Mouse (Mus musculus): ENCODE results near the gene Xpo6.

The Xpo6 gene

DNA sequence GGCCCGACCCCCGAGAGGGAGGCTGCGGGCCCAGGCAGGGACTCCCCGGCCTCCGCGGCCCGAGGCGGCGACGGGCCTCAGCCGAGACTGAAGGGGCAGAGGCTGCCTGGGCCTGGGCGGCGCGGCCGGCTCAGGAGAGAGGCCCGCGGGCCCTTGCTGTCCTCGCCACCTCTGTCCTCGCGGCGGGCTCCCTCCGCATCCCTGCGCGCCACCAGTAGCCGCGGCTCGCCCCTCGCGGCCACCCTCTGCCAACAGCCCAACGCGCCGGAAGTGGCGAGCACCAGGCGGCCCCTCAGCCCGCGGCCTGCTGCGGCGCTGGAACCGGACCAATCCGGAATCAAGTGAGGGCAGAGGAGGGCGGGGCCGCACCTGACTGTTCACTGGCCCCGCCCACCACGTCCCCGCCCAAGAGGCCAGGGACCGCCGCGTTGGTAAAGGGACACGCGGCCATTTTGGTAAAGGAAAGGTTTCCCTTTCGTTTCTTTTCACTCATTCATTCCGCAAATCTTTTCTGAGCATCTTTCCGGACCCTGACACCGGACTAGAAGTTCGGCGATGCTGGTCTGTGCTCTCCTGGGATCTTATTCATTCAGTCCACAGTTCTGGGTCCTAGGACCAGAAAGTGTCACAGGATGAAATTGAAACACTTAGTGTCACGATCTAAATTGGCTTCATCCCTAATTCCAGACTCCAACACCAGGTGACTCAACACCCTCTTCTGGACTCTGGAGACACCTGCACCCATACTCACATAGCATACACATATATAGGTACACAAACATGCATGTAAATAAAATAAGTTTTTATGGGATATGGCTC is at the start of gene Xpo6:
Gene Xpo6 (minus strand): TSS at position 324 of the 819 bp plus-strand sequence.
- DNase-seq (ENCODE audit: low spot score), result peak; percentile 96

DNA sequence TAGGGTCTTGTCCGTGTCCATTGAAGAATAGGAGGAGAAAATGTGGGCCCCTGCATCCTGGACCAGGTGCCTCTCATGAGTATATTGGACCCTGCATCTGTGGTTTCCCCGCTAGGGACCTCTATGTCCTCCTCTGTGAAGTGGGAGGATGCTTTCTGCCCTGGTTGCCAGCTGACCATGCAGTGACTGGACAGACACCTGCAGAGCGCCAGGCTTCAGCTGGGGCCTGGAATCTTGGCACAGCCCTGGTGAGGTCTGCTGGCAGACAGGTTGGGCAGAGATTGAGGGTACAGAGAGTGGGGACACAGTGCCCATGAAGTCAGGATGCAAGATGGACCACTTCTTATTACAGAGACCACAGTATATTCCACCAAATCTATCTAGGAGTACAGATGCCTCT is 49.7 kb upstream of the Xpo6 start:
- DNase-seq (ENCODE audit: low spot score), result no peak

DNA sequence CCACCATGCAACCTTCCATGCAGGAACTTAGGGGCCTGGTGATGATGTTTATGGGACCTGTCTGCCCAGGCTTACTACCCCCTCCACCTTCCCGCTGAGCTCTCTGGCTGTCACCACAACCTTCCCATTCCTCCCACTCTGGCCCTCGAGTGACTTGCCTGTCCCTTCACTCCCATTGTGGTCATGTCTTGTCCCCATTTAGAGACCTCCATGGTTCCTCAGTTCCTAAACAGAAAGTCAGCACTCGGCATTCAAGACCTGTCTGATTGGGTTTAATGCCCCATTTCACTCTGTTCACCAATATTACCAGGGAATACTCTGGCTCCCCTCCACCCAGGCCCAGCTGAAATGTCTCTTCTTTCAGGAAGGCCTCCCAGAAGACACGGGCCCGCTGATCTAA is 48.8 kb upstream of the Xpo6 start:
- no peak for DNase-seq (ENCODE audit: low spot score)

DNA sequence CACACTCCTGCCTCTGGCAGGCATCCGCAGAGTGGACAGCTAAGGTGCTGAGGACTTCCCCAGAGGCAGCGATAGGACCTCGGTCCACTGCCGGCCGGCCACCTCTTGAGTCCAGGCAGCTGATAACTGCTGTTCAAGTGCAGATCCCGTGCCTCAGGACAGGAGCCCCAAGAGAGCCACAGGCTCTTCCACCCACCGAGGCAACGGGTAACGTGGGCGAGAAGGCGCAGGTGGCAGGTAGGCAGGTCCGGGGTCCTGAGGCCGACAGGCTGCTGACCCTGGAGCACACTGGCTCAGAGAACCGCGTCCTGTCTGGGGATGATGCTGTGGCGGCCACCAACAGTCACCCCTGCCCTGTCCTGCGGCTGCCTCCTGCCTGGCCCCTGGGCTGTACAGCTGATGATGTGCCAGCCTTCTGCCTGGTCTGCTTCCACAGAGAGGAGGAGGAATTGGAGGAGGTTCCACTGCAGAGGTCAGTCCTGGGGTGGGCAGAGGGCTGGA is 48.4 kb upstream of the Xpo6 start:
- DNase-seq (ENCODE audit: low spot score), result no peak

DNA sequence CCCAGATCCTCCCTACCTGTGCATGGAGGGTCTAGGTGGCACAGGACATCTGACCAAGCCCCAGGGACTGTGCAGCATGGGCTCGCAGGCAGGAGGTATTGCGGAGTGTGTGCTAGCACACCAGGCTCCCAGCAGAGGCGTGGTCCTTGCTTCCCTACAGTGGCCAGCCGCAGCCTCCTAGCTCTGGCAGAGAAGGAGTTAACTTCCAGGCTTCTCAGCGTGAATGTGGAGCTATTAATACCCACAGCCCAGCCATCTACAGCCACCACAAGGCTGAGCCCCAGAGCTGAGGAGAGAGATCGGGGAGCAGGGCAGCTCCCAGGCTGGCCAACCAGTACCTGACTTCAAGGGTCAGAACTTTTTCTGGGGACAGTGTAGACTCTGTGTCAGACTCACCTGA is 47.8 kb upstream of the Xpo6 start:
- no peak for DNase-seq (ENCODE audit: low spot score)

DNA sequence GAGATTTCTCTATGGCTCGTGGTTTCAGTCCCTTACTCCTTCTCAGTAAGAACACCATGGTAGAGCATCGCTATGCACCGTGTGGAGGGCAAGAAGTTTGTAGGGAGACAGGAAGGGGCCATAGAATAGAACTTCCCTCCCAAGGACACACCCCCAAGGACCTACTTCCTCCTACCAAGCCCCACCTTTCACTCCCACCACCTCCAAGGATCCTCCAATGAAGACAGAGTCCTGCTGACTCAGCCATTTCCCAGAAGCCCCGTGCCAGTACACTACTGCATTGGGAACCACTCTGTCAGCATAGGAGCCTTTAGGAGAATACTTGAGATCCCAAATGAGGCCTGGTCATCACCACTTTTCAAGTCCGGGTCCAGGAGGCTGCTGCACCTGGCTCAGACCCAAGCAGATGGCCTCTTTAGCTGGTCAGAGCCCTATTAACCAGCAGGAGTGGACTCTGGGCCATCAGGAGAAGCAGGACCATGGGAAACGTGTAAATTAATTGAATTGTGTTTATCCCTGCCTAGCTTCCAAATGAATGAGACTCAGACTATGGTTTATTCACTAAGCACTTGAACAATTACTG is 44.0 kb upstream of the Xpo6 start:
- DNase-seq (ENCODE audit: low spot score), result no peak

DNA sequence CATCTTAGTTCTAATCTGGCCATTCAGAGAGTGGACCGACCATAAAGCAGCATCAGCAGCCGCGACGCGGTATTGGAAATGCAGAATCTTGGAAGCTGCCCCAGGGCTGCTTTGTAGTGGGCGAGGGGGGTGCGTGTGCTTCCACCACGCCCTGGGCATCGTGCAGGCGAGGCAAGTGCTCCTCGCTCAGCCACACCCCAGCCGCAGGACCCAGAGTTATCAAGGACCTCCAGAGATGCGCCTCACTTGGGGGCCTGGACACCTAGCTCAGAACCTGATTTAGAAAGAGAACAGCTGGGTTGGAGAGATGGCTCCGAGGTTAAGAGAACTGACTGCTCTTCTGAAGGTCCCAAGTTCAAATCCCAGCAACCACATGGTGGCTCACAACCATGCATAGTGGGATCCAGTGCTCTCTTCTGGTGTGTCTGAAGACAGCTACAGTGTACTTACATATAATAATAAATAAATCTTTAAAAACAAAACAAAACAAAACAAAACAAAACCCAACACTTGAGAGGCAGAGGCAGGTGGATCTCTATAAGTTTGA is 40.6 kb upstream of the Xpo6 start:
- DNase-seq (ENCODE audit: low spot score), result no peak

DNA sequence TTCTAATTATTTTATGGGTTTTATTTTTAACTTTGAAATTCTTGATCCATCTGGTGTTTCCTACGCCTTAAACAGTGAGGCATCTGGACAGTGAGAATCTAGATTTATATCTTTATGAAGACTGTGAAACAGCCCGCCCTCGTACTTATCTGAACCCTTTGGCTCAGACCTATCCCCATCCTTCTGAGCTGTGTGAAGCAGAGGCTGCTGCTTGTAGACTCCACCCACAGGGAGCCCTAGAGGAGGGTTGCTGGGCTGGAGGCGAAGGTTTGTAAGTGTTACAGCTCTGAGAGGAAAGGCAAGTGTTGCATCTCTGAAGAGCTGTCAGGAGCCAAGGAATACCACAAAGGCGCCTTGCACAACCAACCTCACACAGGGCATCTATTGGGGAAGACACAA is 36.5 kb upstream of the Xpo6 start:
- no peak for DNase-seq (ENCODE audit: low spot score)

DNA sequence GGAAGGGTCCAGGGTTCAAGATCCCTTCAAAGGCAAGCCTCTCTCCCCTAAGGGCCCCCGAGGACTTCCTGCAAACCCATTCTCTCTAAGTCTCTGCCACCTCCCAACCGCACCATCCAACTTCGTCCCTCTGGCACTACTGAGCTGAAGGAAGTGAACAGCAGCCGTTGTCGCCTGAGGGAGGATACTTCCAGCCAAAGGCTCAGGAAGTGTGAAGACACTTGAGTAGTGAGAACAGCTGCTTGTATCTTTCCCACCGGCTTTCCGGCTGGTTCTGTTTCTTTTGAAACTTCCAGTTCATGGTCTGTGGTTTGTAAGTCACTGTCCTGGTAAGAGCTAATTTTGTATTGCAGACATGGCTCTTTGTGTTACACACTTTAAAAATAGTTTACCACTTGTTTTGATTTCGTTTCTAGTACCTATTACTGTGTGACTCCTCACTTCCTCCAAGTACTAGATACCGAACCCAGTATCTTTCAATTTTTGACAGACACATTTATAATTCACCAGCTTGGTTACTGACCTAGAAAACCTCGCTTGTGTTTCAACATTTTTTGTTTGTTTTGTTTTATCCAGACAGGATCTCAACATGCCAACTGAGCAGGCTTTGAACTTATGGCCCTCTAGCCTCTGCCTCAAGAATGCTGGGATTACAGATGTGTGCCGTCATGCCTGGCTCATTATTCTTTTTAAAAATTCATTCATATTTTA is 35.9 kb upstream of the Xpo6 start:
- DNase-seq (ENCODE audit: low spot score), result no peak

DNA sequence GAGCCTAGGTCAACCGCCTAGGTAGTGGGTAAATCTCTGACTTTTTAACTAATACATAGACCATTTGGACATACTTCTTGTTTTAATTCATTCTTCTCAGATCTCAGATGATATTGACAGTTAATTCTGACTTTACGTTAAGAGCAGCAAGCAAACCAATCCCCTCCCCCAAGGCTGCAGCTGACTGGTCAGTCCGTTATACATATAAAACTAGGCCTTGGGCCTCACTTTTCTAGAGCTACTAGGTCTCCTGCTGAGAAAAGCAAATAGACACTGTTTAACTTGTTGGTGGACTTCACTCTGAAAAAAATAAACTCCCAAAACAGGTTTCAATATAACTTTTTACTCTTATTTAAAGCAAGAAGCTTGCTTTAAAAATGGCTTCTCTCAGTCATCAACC is 34.3 kb upstream of the Xpo6 start:
- no peak for DNase-seq (ENCODE audit: low spot score)

DNA sequence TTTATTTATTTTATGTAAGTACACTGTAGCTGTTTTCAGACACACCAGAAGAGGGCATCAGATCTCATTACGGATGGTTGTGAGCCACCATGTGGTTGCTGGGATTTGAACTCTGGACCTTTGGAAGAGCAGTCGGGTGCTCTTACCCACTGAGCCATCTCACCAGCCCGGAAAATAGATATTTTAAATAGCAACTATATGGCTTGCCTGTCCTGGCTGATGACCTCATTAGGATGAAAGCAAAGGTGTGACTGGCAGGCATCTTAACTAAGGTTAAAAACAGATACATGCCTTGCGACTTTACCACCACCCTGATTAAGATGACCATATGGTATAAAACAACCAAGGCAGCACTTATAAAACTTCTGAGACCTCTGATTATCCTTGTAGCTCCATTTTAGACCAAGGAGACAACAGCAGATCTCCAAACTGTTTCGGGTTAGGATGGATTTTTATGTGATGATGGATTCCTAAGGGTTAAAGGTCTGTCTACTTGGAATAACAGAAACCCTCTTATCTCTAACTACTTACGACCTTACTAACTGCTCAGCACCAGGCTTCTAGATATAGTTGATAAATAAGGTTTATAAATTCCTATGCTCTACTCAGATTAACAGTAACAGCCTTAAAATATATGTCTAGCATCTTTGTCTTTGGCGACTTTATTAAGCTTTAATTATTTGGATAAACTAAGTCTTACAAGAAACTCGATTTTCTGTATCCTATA is 32.2 kb upstream of the Xpo6 start:
- no peak for DNase-seq (ENCODE audit: low spot score)

DNA sequence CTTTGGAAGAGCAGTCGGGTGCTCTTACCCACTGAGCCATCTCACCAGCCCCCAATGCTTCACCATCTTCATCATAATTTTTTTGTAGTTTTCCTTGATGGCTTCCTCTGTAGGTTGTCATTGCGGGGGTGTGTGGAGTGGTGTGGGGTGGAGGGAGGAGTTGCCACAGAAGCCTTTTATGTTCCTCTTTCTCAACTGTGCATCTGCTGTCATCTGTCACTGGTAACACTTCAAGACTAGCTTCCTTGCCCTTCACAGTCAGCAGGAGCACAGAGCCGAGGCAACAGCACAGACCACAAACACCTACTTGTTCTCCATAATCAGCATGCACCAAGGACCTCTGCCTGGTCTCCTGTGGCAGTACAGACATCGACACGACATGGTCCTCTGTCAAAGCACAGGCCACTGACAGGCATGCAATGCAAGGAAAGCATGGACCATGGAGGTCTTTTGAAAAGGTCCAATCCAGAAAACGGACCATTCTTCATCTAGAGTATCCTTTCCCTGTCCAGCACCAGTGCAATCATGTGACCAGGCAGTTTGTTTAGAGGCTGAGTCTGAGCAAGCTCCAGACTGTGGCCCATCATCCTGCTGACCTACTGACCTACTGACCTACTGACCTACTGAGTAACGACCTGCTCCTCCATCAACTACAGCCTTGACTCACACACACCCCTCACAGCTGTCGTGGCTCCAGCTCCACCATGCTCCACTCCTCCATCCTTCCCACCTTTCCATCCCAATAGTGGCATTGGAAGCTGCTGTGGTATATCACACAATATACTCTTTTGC is 30.3 kb upstream of the Xpo6 start:
- no peak for DNase-seq (ENCODE audit: low spot score)

DNA sequence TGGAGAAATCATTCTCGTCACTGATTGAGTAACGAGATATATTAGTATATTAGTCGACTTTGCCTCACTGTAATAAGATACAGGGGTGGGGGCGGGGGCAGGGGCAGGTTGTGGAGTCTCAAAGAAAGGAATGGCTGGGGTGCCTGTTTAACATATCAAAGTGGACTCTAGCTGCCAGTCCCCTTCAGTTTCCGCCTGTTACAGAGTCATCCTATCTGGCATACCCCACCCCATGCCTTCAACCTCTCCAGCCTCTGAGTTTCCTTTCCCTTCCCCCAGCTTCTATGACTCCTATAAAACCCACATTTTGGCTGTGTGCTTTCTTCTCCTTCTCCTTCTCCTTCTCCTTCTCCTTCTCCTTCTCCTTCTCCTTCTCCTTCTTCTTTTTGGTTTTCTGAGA is 25.8 kb upstream of the Xpo6 start:
- no peak for DNase-seq (ENCODE audit: low spot score)

DNA sequence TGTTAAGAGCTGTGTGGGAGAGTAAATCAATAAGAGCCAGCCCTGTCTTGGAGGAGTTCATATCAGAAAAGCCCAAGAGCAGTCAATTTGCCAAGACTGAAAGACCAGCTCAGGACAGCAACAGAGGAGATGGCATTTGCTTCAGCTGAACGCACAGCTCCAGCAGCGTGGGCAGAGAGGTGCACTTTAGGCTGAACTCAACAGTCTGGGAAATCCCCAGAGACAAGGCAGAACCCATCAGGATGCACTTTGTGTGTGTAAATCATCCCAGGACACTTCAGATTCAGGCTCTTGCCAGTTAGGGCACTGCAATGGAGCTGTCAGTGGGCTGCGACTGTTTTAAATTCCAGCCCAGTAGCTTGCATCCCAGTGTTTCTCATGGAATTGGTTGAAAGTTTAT is 22.5 kb upstream of the Xpo6 start:
- DNase-seq (ENCODE audit: low spot score), result no peak

DNA sequence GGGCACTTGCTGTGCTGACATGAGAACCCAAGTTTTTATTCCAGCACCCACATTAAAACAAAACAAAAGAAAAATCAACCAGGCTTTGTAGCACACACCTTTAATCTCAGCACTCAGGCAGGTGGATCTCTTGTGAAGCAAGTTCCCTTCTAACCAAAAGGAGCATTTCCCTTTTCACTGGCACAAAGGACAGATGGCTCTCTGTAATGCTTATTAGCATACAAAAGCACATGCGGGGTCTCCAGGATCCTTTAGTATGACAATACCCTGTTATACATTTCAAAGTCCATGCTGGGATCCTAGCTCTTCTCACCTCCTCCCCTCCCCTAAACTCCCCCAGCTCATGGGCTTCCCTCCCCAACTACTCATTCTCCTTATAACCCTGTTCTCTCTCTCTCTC is 20.3 kb upstream of the Xpo6 start:
- DNase-seq (ENCODE audit: low spot score), result no peak

DNA sequence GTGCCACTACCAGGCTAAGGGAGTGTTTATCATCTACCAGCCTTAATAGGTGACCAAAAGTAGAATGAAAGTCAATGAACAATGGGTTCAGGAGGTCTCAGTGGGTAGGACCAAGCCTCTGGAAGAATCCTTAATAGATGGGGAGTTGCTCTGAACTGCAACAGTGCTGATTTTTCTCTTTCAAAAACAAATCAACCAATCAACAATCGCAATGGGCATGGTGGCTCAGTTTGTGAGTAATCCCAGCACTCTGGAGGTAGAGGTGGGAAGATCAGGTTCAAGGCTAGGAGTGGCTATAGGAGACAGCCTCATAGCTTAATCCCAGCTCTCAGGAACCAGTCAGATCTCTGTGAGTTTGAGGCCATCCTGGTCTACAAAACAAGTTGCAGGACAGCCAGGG is 18.0 kb upstream of the Xpo6 start:
- DNase-seq (ENCODE audit: low spot score), result no peak

DNA sequence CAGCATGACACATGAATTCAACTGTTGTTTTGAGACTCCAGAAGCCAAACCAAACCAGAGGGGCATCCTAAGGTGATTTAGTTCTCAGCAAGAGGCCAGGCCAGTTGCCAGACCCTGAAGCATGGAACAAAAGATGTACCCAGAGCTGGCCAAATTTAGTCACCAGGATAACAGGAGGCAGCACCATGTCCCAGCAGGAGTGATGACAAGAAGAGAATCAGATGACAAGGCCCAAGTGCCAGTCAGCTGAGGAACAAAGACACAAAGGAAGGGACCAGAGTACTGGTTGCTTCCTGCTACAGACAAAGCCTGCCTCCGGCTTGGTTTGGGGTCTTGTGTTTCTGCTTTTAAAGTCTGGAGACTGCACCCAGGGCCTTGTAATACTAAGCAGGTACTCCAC is 16.6 kb upstream of the Xpo6 start:
- DNase-seq (ENCODE audit: low spot score), result no peak

DNA sequence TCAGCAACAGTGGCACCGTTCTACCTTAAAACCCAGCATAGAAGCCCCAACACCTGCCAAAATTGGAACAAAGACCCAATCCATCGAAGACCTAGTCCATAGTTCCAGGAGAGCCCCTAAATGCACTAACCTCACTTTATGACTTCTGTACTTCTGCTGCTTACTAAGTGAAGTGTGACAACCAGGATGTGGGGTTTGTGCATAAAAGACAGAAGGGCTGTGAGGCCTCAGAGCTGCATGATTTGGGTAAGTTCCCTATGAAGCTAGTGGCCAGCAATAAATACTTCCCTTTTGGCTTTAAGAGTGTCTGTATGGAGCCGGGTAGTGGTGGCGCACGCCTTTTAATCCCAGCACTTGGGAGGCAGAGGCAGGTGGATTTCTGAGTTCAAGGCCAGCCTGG is 10.6 kb upstream of the Xpo6 start:
- no peak for DNase-seq (ENCODE audit: low spot score)

DNA sequence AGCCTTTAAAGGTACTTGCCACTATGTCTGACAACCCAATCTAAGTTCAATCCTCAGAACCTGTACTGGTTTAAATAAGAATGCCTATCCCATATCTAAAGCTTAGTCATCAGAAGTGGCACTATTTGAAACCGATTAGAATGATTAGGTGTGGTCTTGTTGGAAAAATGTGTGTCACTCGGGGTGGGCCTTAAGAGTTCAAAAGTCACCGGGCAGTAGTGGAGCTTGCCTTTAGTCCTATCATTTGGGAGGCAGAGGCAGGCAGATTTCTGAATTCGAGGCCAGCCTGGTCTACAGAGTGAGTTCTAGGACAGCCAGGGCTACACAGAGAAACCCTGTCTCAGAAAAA is 670 bp upstream of the Xpo6 start:
- DNase-seq (ENCODE audit: low spot score), result no peak

DNA sequence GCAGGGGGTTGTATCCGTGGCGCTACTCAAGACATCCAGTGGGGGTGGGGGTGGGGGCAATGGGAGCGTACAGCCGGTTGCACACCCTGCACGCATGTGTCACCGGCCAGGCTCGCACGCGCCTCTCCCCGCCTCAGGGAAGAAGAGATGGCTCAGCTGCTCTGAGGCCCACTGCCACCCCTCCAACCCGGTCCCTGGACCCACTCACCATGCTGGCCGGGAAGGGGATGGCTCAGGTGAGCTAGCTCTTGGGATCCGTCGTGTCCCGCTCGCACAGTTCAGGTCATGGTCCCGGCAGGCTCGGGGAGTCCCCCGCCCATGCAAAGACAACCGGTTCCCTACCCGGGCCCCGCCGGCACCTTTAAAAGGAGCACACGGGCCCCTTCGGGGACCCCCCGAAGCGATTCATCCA is 604 bp downstream of the Xpo6 start:
- DNase-seq (ENCODE audit: low spot score), result peak; percentile 47

DNA sequence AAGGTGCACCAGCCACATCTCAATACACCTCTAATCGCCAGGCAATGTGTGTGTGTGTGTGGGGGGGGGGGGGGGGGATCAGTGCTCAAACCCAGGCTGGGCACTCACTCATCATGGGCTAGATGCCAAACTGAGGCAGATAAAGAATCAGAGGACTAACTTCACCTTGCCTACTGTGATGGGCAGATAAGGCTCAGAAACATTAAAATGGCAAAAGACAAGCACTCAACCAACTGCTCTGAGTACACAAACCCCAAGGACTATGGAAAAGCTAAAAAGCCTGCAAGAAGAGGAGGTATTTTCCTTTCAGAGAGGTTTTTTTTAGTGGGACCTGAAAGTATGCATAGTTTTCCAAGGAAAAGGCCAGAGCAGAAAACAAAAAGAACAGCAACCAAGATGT is 1.4 kb downstream of the Xpo6 start:
- no peak for DNase-seq (ENCODE audit: low spot score)

DNA sequence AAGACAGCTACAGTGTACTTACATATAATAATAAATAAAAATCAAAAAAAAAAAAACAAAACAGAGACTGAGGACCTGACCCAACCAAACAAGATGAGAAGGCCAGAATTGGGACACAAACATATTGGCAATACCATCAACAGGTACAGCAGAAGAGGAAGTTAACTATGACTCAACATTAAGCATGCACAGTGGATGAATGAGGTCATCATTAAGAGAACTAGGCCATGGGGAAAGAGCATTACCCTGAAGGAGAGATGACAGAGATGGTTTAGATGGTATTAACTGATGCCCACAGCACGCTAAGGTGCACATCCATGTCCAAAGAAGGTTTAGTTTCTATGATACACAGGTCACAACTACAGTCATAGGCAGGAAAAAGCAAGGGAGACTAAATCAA is 6.1 kb downstream of the Xpo6 start:
- DNase-seq (ENCODE audit: low spot score), result no peak

Measured in ovary, postnatal 36 days (tissue).